Mouse (Mus musculus) G1E (cell line): ENCODE data around the gene Gm26602.

Experiments
- CTCF ChIP-seq: IDR thresholded peaks from 2 replicates; pipeline ENCODE4 v1.5.1; 2012; ENCODE audit warnings: low read depth, low read length, inconsistent platforms, mixed read lengths
- TAL1 ChIP-seq: conservative IDR thresholded peaks from 2 replicates; pipeline ENCODE4 v1.6.1; 2012; ENCODE audit warnings: low read depth, low read length, inconsistent platforms, mixed read lengths

DNA sequence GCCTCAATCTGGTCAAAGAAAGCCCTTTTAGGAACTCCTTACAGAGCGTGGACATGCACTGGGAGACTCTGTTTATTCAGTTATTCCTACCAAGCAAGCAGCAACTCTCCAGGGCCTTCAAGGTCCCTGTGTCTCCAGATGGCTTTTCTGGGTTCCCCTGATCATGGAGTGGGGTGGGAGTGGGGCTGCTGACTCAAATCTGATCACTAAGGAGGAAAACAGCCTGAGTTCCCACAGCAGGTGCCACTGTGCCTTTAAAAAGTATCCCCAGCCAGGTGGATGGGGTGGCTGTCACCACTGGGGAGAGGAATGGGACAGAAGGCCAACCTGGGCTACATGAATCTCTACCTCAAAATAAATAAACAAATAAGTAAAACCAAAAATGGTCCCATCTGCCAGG, 32.3 kb downstream of the Gm26602 start:
- no peak for TF ChIP-seq CTCF
- TF ChIP-seq TAL1, result no peak
